Mouse (Mus musculus): ENCODE data around the gene Osbpl8.

Osbpl8 gene

DNA sequence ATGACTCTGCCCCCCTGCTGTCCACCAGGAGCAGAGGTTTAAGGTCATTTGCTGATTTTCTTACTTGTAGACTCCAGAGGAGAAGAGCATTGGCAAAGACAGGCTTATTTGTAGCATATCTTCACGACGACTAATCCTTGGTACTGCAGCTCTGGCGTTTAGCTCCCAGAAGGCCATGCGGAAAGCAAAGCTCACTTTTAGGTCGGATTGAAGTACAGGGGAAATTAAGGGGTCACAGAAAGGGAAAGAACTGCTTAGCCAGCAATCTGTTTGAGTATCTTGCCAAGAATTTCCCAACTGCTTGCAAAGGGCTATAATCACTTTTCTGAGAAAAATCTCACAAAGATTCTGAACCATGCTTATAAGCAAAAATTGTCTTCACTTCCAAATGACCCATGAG, 14.8 kb upstream of the Osbpl8 start:
- CTCF ChIA-PET: no interaction called here

DNA sequence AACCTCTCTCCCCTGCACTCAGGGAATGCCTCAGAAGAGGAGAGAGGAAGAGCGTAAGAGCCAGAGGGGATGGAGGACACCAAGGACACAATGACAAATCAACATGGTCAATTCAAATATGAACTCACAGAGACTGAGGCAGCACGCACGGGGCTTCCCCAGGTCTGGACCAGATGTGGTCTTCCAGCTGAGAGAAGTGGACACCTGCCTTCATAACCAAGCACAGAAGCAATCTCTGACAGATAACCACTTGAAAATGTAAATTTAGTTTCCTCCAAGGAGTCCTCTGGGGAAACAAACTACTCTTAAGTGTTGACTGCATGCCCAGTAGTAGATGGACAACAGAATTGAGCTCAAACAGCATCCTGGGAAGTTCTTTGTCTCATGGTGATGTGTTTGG, 9.5 kb upstream of the Osbpl8 start:
- CTCF ChIA-PET: no interaction called here

DNA sequence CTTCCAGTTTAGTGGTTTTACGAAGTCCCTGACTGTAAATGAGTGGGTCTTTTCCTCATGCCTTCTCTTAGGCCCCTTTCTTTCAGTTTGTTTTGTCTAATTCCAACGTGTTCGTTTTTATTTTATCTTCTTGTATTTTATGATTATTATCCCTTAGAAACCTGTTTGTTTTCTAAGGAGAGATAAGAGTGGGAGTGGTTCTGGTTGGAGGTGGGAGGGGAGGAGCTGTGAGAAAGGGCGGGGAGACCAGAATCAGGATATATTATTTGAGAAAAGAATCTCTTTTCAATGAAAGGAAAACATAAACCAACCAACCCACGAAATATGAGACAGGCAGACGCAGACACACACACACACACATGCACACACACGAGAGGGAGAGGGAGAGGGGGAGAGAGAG, 9.0 kb upstream of the Osbpl8 start:
- CTCF ChIA-PET: no interaction called here

DNA sequence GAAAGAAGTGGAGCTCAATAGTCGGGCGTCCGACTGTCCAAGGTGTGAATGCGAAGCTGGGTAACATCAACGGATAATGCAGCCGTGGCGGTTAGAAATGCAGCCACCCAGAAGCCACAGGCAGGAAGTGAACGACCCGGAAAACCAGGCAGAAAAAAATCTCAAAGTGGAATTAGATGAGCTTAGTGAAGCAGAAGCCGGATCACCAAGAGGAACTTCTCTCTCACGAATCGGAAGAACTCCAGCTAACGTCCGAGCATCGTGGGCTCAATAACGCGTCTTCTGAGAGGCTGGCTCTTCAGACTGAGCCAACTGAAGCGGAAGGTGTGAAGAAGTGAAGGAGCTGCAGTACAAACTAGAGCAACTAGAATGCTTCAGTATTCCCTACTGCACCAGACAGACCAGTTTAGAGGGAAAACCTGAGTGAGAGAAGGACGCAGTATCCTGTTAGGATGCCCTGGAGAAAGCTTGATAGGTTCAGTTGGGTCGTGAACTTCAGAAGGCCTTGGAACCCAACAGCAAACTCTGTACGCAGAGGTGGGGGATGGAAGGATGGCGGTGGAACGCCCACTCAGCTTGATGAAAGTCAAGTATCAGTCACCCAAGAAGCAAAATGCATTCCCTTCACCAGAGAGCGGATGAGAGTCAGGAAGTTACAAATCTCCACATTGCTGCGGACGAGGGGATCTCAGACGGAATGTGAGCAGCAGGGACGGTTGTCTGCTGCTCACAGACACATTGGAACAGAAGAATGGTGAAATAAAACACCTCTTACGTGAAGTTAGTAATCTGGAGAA, 8.0 kb upstream of the Osbpl8 start:
- CTCF ChIA-PET: interaction anchor here (0.6 kb wide), 1 partner anchor 15 kb away, joined by 6 read pairs; no protein-coding TSS in a partner anchor

DNA sequence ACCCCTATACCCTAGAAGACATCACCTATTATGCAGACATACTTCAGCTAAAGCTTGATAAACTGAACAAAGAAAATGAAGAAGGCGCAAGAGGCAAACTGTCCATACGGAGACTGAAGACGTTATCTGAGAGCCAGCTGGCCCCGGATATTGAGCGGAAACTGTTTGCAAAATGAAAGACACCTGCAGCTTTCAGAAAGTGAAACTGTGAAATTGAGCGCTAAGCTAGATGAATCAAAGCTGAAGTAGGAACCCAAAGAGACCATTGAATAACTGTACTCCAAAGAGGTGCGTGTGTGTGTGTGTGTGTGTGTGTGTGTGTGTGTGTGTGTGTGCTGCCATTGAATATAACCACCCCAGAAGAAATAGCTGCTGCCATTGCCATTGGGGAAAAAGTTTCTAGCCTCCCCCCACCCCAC, 7.3 kb upstream of the Osbpl8 start:
- CTCF ChIA-PET: interaction anchor here (0.6 to 0.7 kb wide), 3 partner anchors 15 to 335 kb away, joined by 4 to 6 read pairs (median 4); no protein-coding TSS in a partner anchor

DNA sequence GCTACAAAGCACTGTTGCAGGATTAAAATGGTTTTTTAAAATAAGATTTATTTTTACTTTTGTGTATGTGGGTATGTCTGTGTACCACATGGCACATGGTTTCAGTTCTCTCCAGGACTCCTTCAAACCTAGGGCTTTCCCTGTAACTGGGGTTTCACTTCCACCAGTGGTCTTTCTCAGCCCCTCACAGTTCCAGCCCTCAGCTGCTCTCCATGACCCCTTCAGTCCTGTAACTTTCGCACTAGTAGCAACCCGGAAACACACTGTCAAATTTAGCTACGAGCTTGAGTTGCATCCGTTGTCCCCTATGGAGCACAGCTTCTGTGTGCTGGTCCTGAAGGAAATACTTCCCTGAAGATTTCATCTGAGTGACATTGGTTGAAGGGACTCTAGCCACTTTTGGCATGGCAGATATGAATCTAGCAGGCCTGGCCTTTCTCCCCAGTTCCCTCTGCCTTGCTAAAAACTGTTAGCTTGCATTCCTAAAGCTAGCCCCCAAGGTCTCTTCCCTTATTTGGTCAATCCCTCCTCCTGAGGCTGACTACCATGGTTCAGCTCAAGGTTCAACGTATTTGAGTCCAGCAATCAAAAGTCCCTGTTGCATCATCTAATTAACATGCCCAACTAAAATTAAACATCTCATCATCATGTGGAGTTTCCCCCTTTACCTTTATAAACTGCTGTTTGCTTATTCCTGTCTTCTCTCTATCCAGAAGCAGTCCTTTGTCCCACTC, 4.6 kb upstream of the Osbpl8 start:
- CTCF ChIA-PET: no interaction called here

DNA sequence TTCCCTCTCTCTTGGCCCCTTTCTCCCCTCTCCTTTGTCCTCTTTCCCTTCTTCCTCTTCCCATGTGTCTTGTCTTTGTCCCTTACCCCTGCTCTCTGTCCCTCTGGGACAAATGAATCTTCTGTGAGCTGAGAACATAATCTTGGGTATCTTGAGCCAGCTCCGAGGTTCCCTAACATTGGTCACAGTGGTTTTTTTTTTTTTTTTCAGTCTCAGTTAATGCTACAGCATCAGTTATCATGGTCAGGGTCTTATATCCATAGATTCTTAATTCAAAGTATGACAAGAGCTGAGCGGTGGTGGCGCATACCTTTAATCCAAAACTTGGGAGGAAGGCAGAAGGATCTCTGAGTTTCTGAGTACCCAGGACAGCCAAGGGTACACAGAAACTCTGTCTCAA, 4.0 kb upstream of the Osbpl8 start:
- CTCF ChIA-PET: interaction anchor here (0.7 kb wide), 1 partner anchor 87 kb away, joined by 7 read pairs; no protein-coding TSS in a partner anchor

DNA sequence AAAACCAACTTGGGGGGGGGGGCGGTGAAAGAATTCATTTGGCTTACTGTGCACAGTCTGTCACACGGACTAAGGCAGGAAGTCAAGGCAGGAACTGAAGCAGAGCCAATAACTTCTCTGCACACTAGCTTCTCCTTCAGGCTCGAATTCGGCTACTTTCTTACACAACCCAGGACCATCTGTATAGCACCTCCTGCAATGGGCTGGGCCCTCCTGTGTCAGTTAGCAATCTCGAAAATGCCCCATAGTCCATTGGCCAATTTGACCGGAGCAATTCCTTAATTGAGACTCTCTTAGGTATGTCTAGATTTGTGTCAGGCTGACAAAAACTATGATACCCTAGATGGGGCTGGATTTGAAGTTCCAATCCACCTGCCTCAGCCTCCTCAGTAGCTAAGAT, 3.2 kb upstream of the Osbpl8 start:
- CTCF ChIA-PET: interaction anchor here (0.7 kb wide), 1 partner anchor 41 kb away, joined by 3 read pairs; no protein-coding TSS in a partner anchor

DNA sequence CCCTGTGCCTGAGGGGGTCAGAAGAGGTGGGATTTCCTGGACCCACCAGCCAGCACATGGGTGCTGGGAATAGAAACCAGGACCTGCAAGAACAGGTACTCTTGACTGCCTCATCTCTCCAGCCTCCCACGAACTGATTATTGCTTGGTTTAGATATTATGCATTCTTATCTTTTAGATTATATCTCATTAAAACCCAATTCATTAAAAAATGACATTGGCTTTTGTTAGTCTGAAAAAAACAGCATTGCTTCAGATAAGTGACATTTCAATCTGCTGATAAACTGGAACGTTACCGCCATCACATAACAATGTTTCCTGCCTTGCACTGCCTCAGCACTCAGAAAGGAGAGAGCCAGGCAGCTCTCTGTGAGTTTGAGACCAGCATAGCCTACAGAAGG, 1.5 kb upstream of the Osbpl8 start:
- CTCF ChIA-PET: no interaction called here

DNA sequence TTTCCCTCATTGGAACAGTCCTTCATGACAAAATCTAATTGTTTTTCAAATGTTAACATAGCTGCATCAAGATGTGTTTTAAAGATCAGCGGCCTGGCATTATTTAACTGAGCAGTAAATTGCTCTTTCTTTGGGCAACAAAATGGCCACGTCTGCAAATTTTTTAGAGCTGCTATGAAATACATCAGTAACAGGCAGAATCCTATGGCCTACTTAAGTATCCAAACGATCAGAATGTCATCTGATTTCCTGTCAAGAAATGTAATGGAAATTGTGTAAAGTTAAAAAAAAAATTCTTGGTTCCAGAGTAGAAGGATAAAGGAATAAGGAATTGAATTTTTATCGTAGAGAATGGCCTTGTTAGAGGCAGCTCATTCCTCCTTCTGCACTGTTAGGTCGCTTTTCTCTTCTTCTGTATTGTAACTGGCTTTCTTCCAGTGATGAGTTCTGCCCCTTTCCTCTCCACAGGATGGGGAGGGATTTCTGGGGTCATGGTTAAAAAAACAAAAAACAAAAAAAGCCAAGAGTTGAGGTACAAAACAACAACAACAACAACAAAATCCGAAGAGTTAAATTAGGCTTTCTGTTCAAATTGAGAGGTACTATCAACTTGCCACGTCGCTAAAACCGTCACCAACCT, 831 bp upstream of the Osbpl8 start:
- CTCF ChIA-PET: no interaction called here

DNA sequence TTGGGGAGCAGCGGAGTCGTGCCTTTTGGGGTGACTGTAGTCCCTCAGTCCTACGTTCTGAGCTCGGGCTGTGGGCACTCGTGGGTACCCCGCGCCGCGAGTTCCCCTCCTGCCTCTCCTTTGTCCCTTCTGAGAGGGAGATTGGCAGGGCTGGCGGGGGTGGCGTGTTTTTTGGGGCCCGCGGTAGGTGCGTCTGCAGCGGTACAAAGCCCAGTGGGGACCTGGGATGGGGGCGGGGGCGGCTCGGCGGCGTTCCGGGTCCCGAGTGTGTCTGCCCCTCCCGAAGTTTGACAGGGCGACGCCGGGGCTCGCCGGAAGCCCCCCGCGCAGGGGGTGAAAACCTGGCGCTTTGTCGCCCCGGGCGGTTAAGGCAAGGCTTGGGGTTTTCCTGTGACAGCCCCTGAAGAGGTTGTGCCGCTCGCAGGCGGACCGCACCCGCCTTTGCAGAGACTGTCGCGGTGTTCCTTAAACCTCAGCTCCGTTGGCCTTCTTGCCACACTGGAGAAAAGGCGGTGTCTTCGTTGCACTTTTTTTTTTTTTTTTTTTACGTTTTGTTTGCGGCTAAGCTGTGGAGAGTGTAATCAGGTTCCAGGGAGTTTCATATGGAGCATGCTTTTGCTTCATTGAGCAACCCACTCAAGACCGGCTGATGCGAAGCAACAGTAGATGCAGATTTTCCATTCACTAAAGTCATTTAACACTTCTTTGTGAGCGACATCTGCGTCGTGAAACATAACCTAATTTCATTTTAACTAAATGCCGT, 848 bp downstream of the Osbpl8 start:
- CTCF ChIA-PET: interaction anchor here (0.6 to 0.7 kb wide), 2 partner anchors 41 to 58 kb away, joined by 3 to 6 read pairs; no protein-coding TSS in a partner anchor

DNA sequence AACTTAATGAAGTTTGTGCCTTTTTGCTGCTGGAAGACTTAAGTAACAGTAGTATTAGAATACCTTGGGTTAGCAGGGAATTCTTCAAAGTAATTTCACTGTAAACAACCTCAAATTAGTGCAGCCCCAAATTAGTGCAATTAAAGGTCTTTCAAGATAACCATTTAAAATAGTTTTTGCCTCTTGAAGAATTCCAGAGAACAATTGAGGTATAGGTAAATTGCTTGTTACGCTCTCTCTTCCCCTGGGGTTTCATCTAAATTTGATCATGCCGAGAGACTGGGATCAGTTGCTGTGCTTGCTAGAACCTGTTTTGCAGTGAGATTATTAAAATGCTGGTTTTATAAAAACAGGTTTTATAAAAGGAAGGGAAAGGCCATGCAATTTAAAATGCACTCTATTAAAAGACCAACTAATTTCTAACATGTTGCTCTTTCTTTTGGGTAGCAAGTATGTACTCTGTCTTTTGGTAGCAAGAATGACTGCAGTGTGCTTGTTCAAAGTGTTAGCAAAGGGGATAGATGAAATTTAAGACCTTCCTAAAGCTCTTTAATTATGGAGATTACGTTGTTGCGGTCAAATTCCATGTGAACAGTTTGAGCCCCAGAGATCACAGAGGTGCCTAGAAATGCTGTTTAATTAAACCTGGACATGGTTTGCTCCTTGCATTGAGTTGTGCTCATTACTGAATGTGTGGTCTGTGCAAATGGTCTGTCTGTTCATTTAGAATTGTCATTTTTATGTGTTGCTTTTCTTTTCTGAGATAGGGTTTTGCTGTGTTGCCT, 1.7 kb downstream of the Osbpl8 start:
- CTCF ChIA-PET: interaction anchor here (0.6 kb wide), 1 partner anchor 40 kb away, joined by 6 read pairs; no protein-coding TSS in a partner anchor

DNA sequence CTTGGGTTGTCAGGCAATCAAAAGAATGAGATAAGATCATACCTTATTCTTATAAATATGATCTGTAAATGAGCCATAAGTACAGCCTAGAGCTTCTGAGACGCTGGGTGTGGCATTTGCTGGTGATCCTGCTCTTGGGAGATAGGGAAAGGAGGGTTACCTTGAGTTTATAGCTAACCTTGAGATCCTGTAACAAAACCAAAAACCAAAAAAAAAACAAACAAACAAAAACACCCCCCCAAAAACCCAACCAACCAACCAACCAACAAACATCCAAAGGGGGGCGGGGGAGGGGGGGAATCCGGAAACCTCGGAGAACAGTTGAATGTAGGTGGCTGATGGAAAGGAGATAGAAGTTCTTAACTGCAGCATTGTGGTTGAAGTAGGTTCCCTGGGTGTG, 2.9 kb downstream of the Osbpl8 start:
- CTCF ChIA-PET: interaction anchor here (0.6 kb wide), 1 partner anchor 320 kb away, joined by 3 read pairs; no protein-coding TSS in a partner anchor

DNA sequence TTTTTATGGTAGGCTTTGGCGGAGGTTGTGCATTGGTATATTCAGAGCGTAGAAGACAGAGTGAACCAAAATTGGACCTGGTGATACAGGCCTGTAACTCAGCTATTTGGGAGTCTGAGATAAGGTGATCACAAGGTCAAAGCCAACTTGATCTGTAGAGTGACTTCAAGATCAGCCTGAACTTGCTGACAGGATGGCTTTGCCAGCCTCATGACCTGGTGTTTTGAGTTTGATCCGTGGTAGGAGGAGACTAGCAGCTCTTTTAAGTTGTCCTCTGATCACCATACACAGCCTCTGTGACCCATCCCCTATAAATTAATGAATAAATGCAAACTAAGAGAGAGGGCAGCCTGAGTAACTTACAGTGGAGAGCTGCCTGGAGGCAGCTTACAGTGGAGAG, 3.8 kb downstream of the Osbpl8 start:
- CTCF ChIA-PET: no interaction called here

DNA sequence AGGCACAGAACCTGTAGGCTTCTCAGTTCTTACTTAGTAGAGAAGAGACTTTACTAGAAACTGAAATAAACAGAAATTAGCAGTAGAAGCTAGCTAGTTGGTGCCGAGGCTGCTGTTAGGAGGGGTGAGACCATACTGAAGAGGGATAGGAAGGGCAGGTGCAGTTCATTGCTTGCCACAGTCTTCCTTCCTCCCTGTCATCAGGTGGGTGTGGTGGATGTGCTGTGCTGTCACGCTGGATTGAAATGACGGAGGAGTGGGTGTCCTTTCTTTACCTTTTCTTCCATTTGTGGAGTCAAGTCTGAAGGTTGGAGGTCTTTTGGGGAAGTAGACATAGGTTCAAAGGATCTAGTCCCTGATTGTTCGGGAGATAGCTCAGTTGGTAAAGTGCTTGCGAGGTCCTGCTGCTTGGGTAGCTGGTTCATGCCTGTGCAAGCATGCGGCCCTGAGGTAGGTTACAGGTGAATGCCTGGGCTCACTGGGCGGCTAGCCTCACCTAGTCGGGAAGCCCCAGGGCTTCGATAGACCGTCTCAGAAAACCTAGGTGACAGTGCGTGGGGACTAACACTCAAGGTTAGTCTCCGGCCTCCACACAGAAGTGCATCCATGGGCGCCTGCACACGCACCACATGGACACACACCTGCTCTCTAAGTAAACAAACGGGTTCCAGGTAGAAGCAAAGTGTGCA, 6.8 kb downstream of the Osbpl8 start:
- CTCF ChIA-PET: no interaction called here

DNA sequence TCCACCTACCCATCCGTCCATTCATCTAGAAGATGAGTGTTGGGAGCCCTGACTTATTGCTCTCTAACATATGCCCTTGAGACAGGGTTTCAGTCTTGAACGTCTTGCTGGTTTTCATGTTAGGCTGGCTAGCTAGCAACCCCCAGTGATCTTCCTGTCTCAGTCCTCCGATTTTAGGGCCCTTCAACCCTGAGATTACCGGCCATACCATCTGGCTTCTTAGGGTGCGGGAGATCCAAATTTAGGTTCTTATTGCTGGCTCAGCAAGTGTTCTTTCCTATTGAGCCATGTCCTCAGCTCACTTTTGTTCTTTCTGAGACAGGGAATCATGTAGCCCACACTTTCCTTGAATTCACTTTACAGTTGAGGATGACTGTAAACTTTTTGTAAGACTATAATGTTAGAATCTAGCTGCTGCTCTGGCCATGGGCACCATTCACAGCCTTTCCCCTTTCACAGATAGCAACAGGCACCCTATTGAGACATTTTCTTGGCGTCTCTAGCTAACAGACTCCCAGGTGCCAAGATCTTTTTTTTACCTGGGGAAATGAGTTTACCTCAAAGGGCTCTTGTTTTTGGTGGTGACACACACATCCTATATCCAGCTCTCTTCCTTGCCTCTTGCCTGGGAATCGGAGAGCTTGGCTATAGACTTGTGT, 9.2 kb downstream of the Osbpl8 start:
- CTCF ChIA-PET: interaction anchor here (0.6 kb wide), 1 partner anchor 8 kb away, joined by 3 read pairs; no protein-coding TSS in a partner anchor

DNA sequence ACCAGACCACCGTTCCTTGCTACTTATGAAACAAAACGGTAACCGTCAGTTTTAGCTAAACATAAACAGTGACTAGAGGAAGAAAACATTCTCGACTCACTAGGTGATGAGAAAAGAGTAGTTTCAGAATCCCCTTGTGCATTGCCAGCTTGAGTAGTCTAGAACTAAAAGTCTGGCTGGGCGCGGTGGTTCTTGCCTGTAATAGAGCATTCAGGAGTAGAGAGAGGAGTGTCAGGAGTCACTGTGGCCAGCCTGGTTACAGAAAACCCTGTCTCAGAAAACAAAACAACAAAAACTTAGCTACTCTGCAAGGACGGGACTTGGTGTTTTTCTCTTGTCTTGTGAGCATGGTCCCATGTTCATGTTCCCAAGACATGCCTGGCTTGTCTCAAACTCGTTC, 12.8 kb downstream of the Osbpl8 start:
- CTCF ChIA-PET: interaction anchor here (0.6 kb wide), 1 partner anchor 48 kb away, joined by 3 read pairs; no protein-coding TSS in a partner anchor

DNA sequence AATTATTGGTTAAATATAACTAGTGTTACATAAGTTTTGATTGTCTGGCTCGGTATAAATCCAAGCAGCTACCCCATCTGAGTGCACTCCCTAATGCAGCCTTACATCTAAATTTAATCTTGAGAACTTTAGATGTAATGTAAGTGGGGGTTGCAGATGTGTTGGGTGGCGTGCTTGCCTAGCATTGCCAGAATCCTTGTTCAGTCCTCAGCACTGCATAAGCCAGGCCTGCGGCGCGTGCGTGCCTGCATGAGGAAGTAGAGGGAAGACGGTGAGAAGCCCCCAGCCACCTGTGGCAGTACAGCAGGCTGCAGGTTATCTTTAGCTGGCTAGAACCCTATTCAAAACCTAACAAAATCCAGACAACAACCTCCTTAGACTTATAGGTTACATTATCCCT, 13.5 kb downstream of the Osbpl8 start:
- CTCF ChIA-PET: no interaction called here

DNA sequence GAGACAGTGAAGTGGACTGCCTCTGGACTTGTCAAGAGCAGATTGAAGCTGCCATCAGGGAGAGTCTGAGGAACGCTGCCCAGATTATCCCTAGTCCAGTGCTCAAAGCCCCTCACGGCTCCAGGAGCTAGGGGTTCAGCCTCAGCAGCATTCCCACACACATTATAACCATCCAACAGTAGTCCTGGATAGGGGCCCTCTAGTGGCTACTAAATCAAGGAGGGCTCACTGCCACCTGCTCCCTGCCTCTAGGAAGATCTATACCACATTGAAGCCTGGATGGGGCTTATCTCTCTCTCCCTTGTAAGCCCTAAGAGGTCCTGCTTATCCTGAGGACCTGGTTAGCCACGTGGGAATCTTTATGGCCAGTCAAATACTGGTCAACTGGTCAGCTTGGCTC, 16.1 kb downstream of the Osbpl8 start:
- CTCF ChIA-PET: no interaction called here

All from spleen, embryonic (tissue).